Mouse (Mus musculus): ENCODE results near the gene Piezo1. TPM values are rescaled to one million over a fixed set of nuclear protein-coding genes. Genes with fewer than 3 reads are reported as not detected.
A peak's percentile ranks its signal among the peaks of the same experiment; 100 is the strongest.

The Piezo1 gene
- total RNA-seq, 2 experiments from 2014 or later, result 22.3 to 38.5 TPM

GRCm38 (mm10) chr8:122571750-122572267 is 20.7 kb upstream of the Piezo1 start:
- no peak for ATAC-seq (replicated peaks; ENCODE audit: poor library complexity)

- ATAC-seq (replicated peaks; ENCODE audit: poor library complexity), result no peak
These were observed 20.0 kb upstream of the Piezo1 start for GRCm38 (mm10) chr8:122571153-122571552.

- no peak for ATAC-seq (replicated peaks; ENCODE audit: poor library complexity)
These were observed 18.9 kb upstream of the Piezo1 start for GRCm38 (mm10) chr8:122569996-122570395.

DNA sequence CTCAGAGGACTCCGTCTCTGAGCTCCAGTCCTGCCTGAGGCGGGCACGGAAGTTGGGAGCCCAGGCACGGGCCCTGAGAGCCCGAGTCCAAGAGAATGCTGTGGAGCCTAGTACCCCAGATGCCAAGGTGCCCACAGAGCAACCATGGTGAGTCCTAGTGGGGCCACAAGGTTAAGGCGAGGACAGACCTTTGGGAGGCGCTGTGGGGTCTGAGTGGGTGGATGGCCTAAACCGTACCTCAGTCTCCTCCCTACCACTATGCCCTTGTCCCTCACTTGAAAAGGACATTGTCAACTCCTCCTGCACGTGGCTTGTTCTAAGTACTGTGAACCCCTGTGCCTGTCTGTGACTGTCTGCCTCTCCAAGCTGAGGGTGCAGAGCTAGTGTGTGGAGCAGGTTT is 18.2 kb upstream of the Piezo1 start:
- ATAC-seq (replicated peaks; ENCODE audit: poor library complexity), result no peak

DNA sequence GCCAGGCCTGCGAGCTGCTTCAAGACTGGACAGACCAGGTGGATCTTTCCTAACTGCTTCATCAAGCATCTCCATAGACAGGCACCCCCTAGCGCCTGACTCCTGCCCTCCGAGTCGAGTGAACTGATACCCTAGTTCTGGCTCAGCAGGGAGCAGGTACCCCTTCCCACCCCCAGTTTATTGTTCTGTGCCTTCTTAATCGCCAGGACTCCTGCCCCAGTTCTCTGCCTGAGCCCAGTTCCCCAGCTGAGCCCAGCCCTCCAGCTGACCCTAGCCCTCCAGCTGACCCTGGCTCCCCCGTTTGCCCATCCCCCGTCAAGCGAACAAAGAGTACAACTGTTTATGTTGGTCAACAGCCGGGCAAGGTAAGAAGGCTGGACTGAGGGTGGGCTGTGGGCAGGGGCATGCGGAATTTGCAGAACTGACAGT is 17.8 kb upstream of the Piezo1 start:
- ATAC-seq (replicated peaks; ENCODE audit: poor library complexity), result peak; percentile 18; the same call in 1 of the 2 replicates

DNA sequence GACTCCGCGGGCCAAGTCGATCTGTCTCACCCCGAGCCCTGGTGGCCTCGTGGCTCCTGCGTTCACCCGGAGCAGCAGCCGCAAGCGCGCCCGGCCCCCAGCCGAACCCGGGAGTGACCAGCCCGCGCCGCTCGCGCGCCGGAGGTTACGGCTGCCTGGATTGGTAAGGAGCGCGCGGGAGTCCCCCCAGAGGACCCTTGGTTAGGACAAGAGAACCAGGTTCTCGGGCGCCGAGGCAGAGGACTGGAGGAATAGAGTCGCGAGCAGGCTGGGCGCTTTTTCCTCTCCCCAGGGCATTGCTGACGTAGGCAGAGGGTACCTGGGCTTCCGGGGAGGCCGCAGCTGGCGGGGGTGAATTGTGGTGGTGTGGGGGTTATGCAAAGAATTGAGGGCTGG is 17.0 kb upstream of the Piezo1 start:
- ATAC-seq (replicated peaks; ENCODE audit: poor library complexity), result no peak

DNA sequence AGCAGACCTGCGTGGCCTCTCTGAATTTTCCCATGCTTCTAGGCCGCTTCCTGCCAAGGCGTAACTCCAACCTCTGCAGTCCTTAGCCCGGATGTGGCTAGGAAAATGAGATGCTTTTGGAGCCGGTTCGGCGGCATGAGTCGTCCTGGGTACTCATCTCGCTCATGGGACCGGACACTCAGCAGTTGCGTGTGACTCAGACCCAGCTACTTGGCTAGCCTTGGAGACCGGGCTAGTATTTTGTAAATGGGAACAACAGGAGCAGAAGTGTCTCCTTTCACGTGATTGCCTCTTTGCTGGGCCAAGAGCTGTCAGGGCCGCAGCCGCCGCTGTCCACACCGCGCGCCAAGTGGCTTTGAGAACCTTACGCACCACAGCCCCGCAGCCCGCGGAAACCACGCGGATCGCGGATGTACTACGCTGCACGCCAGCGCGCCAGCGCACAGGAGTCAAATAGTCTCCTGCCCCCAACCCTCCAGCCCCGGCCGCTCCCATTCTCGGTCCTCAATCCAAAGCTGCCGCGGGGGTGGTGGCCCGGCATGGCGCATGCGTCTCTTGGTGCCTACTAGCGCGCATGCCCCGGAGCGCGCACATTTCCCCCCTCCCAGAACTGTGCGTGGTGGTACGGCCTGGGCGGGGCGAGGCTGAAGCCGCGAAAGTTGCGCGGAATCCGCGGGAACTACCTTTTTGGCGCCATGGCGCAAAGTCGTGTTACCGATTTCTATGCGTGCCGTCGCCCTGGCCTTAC is 16.4 kb upstream of the Piezo1 start, which contains the start of gene Cdt1:
Gene Cdt1, plus strand, starts transcription at position 655 of the 748 bp plus-strand sequence.
- peak; percentile 81 for ATAC-seq (replicated peaks; ENCODE audit: poor library complexity)

GRCm38 (mm10) chr8:122566766-122567165 is 15.6 kb upstream of the Piezo1 start:
- ATAC-seq (replicated peaks; ENCODE audit: poor library complexity), result no peak

DNA sequence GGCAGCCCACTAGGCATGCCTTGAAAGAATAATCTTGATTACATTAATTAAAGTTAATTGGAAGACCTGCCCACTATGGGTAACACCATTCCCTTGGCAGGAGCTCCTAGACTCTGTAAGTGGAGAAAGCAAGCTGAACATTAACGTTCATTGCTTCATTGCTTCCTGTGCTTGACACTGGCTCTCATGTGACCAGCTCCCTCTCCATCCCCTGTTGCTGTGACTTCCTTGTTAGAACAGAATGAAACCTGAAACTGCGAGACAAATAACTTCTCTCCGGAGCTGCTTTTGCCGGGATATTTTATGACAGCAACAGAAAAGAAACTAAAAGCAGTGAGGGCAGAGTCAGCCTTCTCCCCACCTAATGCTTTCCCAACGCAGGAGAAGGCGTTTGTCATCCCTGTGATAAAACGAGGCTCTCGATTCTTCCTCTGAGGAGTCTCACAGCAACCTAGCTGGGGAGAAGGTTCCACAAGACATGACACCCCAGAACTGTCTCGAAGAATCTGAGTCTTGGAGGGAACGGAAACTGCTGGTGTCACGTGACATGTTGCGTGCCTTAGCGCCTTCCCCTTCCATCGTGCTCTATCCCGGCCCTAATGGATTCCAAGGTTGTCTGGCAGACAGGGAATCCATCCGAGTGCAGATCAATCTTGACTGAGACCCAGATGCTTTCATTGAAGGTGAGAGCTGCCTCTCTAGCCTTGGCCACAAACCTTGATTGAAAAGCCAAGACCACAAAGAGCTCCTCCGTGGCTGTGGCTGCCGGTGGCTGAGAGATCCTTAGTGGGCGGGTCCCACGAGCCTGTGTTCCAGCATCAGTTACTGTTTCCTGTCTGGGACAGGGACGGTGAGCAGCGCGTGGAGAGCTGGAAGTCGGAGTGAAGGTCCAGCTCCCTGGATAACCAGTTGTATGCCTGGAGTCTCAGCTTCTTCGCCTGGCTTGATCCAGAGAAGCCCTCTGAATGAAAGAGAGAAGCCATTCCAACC is 13.5 kb upstream of the Piezo1 start:
- ATAC-seq (replicated peaks; ENCODE audit: poor library complexity), result 0 out of 2 replicates have a peak, but pooled peaks have one; percentile 6

DNA sequence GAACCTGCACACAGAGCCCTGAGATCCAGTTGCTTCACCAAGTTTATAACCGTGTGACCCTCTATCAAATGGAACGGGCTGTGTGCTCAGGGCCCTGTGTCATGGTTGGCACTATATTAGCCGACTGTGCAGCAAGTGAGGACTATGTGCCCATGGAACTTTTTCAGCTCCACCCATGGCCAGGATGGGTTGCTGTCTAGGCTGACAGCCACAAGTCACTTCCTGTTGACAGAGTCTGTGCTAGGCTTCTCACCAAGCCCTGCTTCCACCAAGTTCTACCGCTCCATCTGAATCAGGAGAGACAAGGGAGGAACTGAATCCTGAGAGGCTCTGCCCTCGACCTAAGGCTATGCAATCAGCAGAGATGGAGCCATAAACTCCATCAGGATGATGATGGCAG is 10.1 kb upstream of the Piezo1 start:
- ATAC-seq (replicated peaks; ENCODE audit: poor library complexity), result peak; percentile 26

DNA sequence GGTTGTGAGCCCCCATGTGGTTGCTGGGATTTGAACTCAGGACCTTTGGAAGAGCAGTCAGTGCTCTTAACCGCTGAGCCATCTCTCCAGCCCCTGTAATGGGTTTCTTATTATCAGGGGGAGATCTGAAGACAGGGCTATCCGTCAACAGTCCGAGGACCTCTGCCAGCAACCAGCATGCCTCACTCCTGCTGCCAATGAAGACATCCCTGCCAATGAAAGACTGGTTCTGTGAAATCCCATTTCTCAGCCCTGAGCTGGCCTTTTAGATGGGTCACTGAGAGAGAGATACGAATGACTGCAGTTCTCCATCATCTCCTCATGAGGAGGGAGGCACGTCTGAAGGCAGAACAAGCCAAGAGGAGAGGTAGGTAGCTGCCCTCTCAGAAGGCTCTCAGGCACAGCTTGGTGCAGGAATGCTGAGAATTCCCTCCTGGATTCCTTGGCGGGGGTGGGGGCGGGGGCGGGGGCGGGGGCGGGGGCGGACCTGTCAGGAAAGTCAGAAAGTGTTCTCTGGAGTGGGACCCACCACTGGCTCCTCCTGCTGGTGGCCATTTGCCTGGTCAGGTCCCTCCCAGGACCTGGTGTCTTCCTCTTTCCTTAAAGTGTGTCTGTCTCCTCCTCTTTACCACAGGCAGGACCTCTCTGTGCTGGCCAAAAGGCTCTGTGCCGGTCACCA is 7.7 kb upstream of the Piezo1 start:
- no peak; the same call in 1 of the 2 replicates for ATAC-seq (replicated peaks; ENCODE audit: poor library complexity)

GRCm38 (mm10) chr8:122557248-122558038 is 6.3 kb upstream of the Piezo1 start:
- peak; percentile 29 for ATAC-seq (replicated peaks; ENCODE audit: poor library complexity)

DNA sequence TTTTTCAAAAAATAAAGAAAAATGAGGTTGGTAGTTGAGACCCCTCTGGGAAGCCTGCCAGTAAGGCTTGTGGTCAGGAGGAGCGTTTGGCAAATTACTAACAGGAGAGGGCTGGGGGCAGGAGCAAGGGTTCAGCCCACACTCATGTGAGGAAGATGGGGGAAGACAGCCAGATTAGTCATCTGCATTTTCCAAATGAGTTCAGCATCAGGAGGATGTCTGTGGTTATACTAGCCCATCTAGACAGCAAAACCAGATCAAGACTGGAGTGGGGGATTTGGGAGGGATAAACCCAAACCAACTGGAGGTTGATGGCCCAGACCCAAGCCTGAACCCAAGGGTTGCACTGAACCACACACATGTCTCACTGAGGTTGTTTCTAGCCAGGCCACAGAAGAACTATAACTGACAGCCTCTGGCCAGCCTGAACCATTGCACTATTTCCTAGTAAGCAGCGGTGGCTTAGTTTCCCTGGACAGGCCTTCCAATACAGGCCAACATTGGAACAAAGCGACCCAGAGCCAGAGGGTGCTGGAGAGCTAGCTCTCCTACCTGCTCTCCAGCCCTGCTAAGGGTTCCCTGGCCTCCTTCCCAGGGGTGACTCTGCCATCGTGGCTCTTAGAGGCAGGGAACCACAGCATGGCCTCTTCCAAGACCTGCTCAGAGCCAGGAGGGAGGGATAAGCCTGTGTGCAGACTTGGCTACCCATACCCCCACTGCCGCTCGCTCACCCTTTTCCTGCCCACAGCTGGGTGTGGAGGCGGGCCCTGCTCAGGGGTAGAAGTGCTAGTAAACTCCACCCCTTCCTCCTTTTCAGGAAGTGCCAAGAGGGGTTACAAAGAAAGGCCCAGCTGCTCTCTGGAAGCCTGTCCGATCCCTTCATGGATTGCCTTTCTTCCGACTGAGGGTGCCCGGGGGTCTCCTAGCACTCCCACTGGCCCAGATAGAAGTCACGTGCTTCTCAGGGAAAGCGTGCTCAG is 5.2 kb upstream of the Piezo1 start:
- ATAC-seq (replicated peaks; ENCODE audit: poor library complexity), result peak; percentile 81

GRCm38 (mm10) chr8:122554786-122555185 is 3.7 kb upstream of the Piezo1 start:
- no peak for ATAC-seq (replicated peaks; ENCODE audit: poor library complexity)

GRCm38 (mm10) chr8:122550995-122551264 is 199 bp downstream of the Piezo1 start:
- no peak for ATAC-seq (replicated peaks; ENCODE audit: poor library complexity)

DNA sequence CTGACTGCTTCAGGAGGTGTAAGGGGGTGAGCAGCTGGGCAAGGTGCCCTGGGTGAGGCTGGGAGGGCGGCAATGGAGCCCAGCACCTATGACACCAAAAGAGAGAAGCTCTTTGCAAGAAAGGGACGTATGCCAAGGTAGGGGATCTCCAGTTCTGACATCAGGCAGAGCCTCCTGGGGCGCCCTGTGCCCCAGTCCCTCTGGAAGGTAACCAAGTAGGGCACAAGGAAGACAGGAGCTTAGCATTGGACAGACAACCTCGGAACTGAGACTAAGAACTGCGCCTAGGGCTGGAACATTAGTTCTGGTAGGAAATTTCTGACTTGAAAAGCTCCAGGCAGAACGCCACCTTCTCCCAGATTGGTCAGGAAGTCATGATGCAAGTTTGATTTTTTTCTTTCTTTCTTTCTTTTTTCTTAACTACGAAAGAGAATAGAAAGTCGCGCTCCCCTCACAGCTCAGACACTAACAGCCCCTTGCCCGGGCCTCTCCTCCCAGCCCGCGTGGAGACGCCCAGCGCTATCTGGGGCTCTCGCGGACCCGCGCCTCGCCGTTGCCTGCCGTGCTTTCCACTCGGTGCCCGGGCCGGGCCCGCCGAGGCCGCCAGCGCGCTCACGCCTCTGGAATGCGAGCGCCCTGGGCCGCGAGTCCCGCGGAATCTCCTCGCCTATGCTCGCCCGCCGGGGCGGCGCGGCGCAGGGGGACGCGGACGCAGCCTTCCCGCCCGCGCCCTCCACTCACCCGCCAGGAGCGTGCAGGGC is 715 bp downstream of the Piezo1 start:
- ATAC-seq (replicated peaks; ENCODE audit: poor library complexity), result no peak

DNA sequence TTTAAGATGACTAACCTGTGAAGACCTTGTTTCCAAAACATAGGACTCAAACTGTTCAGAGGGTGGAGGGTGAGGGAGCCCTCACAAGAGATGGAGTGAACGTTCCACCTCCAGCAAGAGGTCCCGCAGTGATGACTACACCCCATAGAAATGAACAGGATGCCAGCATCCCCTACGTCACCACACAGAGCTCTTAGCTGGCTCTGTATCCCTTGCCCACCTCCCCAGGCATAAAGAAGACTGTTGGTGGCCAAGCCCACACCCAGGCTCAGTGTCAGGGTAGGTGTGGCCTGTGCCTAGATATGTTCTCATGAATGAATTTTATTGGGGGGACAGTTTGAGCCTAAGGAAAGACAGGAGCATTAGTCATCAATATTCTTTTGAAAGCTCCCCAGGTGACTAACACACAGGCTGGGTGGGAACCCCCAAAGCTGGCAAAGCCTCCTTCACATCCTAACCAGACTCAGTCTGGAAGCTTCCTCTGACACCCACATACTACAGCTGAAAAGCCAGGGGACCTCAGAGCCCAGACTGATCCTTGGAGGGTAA is 2.2 kb downstream of the Piezo1 start:
- ATAC-seq (replicated peaks; ENCODE audit: poor library complexity), result no peak

DNA sequence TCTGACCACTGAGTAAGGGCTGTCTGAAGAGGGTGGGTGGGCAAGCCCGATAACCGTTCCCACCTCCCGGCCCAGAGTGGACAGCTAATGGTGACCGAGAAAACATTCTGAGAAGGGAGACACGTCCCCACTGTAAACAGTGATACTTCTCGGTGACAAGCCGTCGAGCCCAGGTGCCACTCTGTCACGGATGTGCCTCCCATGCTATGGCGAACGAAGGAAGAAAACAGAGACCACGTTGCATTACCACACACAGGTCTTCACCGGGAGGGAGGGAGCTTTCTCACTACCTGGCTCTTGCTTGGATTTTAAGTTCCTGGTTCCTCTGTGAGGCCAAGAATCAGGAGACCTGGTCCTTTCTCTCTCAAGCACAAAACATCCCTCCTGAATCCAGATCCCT is 2.8 kb downstream of the Piezo1 start:
- ATAC-seq (replicated peaks; ENCODE audit: poor library complexity), result no peak
